Mouse (Mus musculus): ENCODE measurements around the gene Ccl6. TPM values are rescaled to one million over a fixed set of nuclear protein-coding genes. Genes with fewer than 3 reads are reported as not detected.

The Ccl6 gene
- 1 to 10 TPM; 7.0 to 9.3 TPM for total RNA-seq (2021)
- long read RNA-seq, experiment 1, partial matches to known transcripts = 0 of 5 reads
- long read RNA-seq, experiment 1, other reads (novel, unspliced or antisense) = 2 of 5 reads
- long read RNA-seq, experiment 2, transcript Ccl6-201 (4 exons, 1,440 nt) = major isoform, 5 of 6 reads
- long read RNA-seq, experiment 2, partial matches to known transcripts = 0 of 6 reads
- long read RNA-seq, experiment 2, other reads (novel, unspliced or antisense) = 1 of 6 reads

DNA sequence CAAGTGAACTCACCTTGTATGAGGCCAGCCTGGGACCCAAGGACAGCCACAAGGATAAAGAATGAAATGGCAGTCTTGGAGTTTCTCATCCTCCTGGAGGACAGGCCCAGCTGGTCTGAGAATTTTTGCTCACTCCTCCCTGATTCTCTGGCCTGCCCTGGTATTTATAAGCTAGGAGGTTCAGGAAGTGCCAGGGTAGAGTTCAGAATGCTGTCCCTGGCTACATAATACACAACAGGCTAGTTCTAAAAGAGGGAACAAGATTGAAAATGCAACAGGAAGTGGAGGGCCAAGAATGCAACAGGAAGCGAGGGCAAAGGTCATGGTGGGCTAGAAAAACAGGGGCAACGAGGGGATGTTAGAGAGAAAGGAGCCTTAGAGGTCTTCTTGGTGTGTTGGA is at the start of gene Ccl6:
Gene Ccl6 (minus strand): TSS at position 235 of the 400 bp plus-strand sequence.
- DNase-seq (ENCODE audit: low spot score in 2 of 2) = no peak

DNA sequence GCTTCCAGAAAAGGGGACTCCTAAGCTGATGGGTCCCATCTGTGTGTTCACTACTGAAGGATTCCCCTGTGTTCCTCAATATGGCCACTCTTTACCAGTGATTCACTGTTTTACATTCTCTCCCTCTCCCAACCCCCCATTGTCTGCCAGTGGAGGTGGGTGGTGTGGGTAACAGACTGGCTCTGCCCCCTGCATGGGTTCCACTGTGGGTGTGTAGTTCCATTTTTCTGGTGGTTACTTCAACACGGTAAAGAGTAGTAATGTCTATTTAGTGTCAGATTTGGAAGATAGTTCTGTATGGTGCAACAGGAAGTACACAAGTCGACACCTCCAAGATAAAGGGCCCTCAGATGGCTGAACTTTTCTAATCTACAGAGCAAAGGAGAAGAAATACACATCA is 48.3 kb upstream of the Ccl6 start:
- DNase-seq (ENCODE audit: low spot score in 2 of 2) = no peak

DNA sequence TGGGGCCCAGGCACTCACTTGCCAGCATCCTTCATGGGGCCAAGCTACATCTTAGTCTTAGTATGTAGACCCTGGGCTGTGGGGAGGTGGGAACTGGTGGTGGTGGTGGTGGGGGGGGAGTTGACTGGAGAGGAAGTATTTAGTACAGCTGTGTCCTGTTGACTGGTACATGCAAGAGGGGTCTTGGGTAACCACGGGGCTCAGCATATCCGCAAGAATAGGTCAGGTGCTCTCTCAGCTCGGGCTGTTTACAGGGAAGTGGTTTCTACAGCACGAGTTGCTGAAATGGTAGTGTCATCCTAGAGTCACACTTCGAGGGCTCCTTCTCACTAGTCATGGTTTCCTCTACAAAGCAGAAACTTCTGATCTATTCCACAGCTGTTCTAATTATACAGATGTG is 47.3 kb upstream of the Ccl6 start:
- no peak for DNase-seq (ENCODE audit: low spot score in 2 of 2)

DNA sequence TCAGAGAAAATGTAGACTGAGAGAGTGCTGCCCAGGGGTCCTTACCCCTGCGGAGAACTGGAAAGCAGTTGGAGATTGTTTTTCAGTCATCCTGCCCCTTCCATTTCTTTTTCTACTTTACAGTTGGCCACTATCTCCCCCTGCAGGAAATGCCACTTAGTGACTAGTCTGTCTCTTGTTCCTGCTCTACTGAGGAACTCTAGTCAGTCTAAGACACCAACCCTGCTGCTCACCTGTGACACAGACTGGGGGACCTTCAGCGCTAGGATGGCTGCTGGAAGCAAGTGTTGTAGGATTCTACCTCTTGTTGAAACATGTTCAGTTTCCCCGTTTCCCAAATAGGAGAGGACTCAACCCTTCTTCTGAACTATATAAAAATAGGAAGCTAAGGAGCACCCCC is 46.6 kb upstream of the Ccl6 start:
- DNase-seq (ENCODE audit: low spot score in 2 of 2) = no peak

DNA sequence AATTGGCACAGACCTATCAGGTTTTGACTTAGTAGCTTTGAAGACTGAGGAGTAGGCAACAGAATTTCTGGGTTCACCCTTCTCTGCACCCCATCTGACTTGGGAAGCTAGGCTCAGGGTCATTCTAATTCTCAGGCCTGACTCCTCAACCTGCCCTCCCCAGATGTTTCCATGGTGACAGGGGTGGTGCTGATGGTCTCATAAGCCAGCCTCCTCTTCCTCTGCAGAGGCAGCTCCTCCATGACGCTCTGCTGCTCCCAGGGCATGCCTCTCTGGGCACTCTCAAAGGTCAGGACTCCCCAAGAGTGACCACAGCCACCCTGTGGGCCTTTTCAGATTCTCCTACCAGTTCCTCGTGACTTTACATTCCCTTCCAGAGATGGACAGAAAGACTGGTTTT is 46.0 kb upstream of the Ccl6 start:
- DNase-seq (ENCODE audit: low spot score in 2 of 2) = no peak

DNA sequence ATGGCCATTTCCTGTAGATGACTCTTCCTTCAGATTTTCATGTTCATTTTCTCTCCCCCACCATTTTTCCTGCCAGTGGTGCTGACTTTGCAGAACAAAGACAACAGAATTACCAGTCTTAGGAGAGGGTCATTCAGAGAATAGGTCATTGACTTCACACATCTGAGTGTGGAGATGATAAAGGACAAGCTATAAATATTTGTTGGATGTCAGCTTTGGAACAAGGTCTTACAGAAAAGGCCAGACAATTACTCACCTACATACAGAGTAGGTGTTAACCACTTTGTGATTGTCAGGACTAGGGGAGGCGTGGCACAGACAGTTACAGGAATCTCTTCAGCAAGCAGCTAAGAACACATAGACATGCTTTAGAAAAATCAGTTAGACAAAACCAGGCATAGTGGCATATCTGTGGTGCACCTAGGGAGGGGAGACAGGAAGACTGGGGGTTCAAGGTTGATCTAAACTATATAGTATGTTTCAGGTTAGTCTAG is 43.9 kb upstream of the Ccl6 start:
- no peak for DNase-seq (ENCODE audit: low spot score in 2 of 2)

DNA sequence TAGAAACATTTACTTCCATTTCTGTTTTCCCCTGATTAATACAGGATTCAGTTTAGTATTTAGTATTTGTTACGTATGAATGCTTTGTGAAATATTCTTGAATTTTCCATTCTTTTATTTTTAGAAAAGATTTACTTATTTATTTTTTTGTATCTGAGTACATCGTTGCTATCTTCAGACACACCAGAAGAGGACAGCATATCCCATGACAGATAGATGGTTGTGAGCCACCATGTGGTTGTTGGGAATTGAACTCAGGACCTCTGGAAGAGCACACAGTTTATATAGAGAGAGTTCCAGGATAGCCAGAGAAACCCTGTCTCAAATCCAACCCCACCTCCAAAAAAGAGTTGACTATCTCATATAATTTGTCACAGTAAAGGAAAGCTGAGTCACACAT is 42.0 kb upstream of the Ccl6 start:
- no peak for DNase-seq (ENCODE audit: low spot score in 2 of 2)

DNA sequence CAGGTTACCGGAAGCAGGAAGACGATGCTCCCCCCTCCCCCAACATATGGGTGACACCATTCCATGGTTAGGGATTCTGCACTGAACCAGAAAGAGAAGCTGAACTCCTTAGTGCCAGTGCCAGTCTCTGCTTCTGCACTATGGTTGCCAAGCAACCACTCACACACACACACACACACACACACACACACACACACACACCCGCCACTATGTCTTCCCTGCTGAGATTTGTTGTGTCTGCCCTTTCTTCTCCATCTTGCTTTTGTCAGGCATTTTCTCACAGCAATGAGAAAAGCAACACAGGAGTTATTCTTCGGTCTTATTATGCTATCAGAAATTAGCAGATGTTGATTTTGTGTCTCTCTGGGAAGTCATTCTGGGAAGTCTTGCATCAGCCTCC is 41.5 kb upstream of the Ccl6 start:
- no peak for DNase-seq (ENCODE audit: low spot score in 2 of 2)

DNA sequence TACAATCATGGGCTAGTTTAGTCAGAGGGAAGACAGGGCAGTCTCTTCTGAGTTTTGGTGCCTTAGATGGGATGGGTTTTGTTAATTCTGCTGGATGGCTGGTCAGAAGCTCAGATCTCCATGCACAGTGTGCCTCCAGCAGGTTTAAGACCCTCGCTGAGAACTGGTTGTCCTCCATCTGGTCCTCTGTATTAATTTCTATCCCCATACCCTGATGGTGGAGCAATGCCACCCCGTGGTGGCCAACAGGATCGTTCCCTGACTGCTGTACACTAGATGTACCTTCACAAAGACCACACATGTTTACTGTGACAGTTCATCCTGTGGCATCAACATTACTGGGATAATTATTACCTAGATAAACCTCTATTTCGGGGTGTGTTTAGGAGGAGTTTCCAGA is 39.9 kb upstream of the Ccl6 start:
- no peak for DNase-seq (ENCODE audit: low spot score in 2 of 2)

DNA sequence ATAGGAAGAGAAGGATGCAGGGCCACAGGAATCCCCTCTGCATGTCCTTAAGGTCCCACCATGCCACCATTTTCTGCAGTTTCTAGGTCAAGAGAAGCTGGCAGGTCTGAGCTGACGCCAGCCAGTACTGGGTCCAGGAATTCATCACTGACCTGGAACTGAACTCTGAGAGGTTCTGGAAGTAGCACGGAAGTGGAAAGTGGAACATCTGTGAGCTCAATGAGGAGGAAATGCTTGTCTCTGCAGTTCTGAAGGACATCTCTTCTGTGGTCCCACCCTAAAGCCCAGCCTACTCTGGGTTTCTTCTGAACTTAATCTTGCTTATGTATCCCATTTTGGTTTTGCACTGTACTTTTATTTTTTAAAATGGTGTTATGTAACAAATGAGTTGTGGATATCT is 38.2 kb upstream of the Ccl6 start:
- DNase-seq (ENCODE audit: low spot score in 2 of 2) = no peak

DNA sequence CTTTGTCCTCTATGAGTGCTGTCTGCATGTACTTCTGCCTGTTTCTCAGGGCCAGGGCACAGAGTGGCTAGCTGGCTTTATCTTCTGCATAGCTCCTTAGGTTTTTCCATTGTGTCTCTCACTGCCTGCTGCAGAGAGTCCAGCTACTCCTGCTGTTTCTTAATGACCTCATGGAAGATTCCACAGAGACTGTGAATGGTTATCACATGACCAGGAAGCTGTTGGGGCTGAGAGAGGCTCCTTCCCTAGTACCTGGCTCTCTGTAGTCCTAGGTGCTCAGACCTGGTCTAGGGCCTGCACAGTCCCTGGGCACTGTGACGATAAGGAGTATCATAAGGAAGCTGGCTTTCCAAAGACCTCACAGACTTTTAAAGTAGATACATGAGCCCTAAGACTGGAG is 37.7 kb upstream of the Ccl6 start:
- DNase-seq (ENCODE audit: low spot score in 2 of 2) = no peak

DNA sequence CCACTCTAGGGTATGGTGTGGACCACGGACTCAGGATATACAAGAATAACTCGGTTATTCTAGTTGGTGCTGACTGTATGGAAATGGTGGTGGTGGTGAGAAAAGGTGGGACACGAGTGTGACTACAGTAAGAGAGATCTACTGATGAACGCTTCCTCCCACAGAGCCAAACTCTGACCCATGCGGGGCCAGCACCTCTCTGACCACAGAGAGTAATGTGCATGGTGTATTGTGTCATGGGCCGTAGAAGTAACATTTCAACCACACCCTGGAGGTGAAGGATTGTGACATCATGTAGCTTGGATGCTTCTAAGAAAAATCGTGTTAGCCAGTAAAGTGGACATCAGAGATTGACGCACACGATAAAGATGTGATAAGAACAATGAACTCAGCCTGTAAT is 35.9 kb upstream of the Ccl6 start:
- DNase-seq (ENCODE audit: low spot score in 2 of 2) = no peak

DNA sequence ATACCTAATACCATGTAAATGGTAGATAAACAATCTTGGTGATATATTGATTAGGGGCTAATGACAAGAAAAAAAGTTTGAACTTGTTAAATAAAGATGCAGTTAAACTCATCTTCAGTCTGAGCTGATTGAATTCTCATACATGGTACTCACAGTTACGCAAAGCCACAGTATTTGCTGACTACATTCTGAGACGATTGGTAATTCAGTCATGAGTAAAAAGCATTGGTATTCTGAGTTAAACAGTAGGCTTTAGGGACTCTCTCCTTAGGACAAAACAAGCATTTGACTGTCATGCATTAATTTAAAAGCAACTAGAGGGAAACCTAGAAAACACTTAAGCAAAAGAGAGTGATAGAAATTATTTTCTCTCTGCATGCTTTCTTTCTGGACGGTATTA is 30.7 kb upstream of the Ccl6 start:
- no peak for DNase-seq (ENCODE audit: low spot score in 2 of 2)

DNA sequence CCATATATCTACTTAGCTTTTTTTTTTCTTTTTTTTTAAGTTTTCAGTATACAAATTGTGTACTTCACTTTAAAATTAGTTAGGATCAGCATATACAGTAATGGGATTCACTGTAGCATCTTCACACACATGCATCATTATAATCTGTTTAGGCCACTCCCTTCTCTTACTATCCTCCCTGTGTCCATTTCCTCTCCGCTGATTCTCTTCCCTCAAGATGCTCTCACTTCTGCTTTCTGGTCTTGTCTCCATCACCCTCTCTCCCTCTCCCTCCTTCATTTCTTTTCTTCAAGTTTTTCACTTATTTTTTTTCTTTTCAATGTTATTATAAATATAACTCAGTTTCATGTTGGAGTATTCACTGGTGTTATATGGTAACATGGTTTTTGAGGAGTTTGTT is 26.1 kb upstream of the Ccl6 start:
- no peak for DNase-seq (ENCODE audit: low spot score in 2 of 2)

DNA sequence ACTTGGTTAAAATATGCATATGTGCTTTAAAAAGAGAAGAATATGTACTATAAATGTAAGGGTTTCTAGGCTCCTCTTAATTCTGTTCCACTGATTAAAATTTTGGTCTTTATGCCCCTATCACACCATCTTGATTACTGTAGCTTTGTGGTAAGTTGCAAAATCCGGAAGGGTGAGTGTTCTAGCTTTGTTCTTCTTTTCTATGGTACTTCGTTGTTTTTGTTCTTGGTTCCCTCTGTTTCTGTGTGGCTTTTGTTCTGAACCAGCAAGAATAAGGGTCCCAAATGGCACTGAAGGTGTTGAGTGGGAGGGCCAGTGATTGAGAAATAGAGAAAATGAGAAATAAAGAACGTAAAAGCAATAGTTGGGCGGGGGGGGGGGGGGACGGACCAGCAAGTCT is 25.4 kb upstream of the Ccl6 start:
- DNase-seq (ENCODE audit: low spot score in 2 of 2) = no peak

DNA sequence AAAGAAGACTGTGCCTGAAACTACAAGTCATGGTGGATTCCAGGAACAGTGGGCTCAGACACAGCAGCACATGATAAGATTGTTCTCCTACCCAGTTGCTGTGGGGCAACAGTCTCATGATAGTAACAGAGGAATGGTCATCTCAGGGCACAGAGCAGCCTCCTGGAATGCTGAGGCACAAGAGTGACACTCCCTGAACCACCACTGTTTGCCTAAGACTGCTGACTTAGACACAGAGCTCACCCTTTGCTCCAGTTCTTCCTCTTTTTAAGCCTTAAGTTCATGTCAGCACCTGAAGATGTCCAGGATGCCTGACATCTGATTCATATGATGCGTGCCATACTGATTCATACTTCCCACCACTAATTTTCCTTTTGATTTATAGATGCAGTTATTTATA is 23.7 kb upstream of the Ccl6 start:
- DNase-seq (ENCODE audit: low spot score in 2 of 2) = no peak

DNA sequence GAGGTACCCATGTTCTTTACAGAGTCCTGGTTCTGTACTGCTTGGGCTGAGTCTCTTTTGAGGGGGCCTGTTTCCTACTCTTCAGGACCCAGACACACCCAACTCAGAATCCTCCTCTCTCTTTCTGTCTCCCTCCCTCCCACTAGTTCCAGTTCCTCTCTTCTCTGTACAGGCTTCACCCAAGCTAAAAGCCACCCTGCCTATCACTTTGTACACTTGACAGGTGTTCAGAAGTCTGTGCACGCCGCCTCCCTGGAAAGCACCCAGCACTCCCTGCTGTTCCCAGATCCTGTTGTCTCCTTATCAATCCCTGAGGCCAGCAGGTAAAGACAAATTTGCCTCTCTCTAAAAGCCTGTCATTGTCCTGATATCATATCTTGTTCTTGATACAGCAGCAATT is 18.0 kb upstream of the Ccl6 start:
- no peak for DNase-seq (ENCODE audit: low spot score in 2 of 2)

DNA sequence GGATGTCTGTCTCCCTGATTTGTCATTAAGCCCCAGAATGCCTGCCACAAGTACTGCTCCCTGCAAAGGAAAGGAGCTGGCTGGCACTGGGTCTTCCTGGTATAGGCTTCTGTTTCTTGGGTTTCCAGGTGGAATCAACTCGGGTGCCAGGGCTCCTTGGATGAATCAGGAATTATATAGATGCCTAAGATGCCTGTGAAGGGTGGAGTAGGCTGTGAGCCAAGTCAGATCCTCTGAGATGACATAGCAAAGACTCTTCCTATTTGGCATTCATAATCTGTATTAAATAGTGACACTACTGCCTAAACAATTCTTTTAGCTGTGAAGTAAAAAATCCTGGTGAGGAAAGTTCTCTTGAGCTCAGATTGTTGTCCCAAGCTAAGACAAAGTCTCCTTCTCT is 13.5 kb upstream of the Ccl6 start:
- DNase-seq (ENCODE audit: low spot score in 2 of 2) = no peak

DNA sequence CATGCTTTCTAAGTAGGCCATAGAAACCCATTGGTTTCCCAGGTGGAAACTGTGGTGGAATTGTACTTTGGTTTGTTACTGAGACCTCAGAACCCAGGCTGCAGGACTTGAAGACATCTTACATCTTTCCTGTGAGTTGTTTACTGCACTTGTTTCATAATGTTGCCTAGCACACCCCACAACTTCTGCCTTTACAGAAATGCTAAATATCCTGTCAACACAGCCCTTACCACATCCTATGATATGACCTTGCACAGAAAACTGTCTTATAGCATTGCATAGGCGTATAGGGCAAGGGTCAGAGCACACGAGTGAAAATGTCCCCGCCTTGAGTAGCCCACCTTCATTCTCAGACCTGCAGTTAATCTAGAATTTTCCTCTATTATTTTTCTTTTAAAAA is 12.6 kb upstream of the Ccl6 start:
- no peak for DNase-seq (ENCODE audit: low spot score in 2 of 2)

DNA sequence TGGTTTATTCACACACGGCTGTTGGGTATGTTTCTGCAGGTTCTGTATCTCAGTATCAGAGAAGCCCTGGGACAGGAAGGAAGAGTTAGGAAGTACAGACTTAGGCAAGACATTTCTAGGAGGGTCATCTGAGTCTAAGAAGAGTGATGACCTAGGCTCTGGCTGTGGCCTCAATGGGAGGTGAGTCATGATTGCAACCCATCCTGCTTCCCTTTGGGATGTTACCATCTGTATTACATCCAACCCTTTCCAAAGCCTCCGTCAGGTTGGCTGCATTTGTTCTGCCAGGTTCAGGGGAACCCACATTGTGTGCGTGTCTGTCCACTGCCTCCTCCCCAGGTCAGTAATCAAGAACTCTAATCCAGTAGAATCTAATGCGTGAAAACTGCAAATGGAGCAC is 11.8 kb upstream of the Ccl6 start:
- no peak for DNase-seq (ENCODE audit: low spot score in 2 of 2)

DNA sequence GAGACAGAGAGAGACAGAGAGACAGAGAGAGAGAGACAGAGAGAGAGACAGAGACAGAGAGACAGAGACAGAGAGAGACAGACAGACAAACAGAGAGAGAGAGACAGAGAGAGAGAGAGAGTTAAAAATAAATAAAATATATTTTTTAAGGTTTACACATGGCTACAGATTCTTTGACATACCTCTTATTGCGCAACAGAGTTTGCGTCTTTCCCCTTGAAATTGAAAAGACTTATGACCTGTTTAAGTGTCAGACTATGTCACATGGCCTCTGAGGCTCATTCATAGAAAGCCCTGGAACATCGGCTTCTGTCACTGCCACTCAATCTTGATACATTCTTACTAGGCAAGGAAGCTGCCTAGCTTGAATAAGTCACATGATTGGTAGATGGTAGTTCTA is 10.5 kb upstream of the Ccl6 start:
- no peak for DNase-seq (ENCODE audit: low spot score in 2 of 2)

DNA sequence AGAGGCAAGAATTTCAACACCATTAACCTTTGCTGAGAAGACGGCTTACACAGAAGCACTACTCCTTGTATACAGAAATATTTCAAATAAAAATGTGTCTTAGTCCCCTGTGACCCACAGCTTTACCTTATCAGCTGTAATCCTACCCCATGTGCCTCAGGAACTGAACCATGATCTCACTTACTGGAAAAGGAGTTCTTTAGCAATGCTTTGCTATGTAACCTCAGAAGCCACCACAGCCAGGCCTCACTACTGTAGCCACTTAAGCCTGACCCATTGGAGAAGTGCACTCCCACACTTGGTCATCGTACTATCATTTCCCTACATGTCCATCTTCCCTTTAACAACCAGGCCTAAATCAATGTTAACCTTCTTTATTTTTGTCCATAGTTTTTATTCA is 7.7 kb upstream of the Ccl6 start:
- no peak for DNase-seq (ENCODE audit: low spot score in 2 of 2)

DNA sequence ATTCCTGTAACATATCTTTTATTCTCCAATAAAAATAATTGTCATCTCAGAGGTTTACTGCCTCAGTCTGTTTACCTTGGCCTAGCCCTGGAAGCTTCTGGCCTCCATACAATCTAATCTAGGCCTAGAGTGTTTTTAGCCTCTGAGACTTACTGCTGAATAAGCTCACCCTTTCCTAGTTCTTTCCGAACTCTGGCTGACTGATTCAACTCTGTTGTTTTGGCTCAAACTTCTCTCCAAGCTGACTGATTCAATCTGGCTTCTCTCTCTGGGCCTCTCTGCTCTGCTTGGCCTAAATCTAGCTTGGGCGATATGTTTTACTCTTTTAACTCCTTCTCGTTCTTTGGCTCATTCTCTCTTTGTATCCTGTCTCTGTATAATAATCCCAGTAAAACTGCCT is 6.1 kb upstream of the Ccl6 start:
- DNase-seq (ENCODE audit: low spot score in 2 of 2) = no peak

All from adrenal gland, postnatal 4 days (tissue).